Mouse (Mus musculus) MEL (cell line): ENCODE data around the gene Gm4302. TPM values are rescaled to one million over a fixed set of nuclear protein-coding genes. Genes with fewer than 3 reads are reported as not detected.
"Not testable (repeated sequence)": the region's sequence is repeated elsewhere in the genome, so short reads cannot be mapped to it uniquely, and the experiment has no call there.

ENCODE experiments used
- DNase-seq: peaks from one replicate; pipeline ENCODE4 v3.0.0; 2011; ENCODE audit warnings: low read depth, low spot score
- H3K27ac ChIP-seq: 2 replicates; pipeline ENCODE4 v1.5.1; 2012; ENCODE audit warnings: low read depth, mild to moderate bottlenecking, control low read depth, low read length, moderate library complexity; ENCODE audit not compliant: control insufficient read depth
- H3K27me3 ChIP-seq, 2 experiments: fragments of 150-350 bp in 1 of 2; sonication (generic) in 1 of 2; 2 replicates each; pipeline ENCODE4 v1.6.1; 2012; ENCODE audit warnings: low read length in 2 of 2, mild to moderate bottlenecking in 2 of 2, improper control_type of control experiment in 1 of 2, moderate library complexity in 1 of 2; ENCODE audit not compliant: insufficient read depth in 2 of 2, control insufficient read depth in 1 of 2
- H3K36me3 ChIP-seq, 2 experiments: 2 replicates each; pipeline ENCODE4 v1.6.1; 2012 to 2014; ENCODE audit warnings: low read length in 2 of 2, improper control_type of control experiment in 1 of 2, inconsistent platforms in 1 of 2, mild to moderate bottlenecking in 1 of 2; ENCODE audit not compliant: insufficient read depth in 2 of 2, control insufficient read depth in 1 of 2
- H3K4me1 ChIP-seq, 2 experiments: fragments of 150-350 bp in 1 of 2; sonication (generic) in 1 of 2; 2 replicates each; pipeline ENCODE4 v1.6.1; 2012; ENCODE audit warnings: low read length in 2 of 2, improper control_type of control experiment in 1 of 2, mild to moderate bottlenecking in 1 of 2; ENCODE audit not compliant: insufficient read depth in 2 of 2, control insufficient read depth in 1 of 2
- H3K4me3 ChIP-seq, 2 experiments: fragments of 150-350 bp in 1 of 2; sonication (generic) in 1 of 2; 2 replicates each; pipeline ENCODE4 v1.5.1; 2012; ENCODE audit warnings: low read depth in 2 of 2, low read length in 2 of 2, mild to moderate bottlenecking in 2 of 2, moderate library complexity in 2 of 2, control low read depth in 1 of 2, improper control_type of control experiment in 1 of 2; ENCODE audit not compliant: control insufficient read depth in 1 of 2, insufficient read depth in 1 of 2
- H3K79me2 ChIP-seq: 2 replicates; pipeline ENCODE4 v1.6.1; 2012; ENCODE audit warnings: mild to moderate bottlenecking, low read length, moderate library complexity; ENCODE audit not compliant: control insufficient read depth, poor library complexity, insufficient read depth
- H3K9ac ChIP-seq: 2 replicates; pipeline ENCODE4 v1.6.1; 2012; ENCODE audit warnings: low read depth, mild to moderate bottlenecking, control low read depth, low read length, moderate library complexity; ENCODE audit not compliant: control insufficient read depth, poor library complexity, severe bottlenecking
- H3K9me3 ChIP-seq: fragments of 150-350 bp; sonication (generic); replicated peaks from 2 replicates; pipeline ENCODE4 v1.6.1; 2012; ENCODE audit warnings: mild to moderate bottlenecking, low read length, improper control_type of control experiment, moderate library complexity; ENCODE audit not compliant: insufficient read depth
- polyA plus RNA-seq, 2 experiments: library from polyadenylated mRNA; stranded (reverse) in 1 of 2; unstranded in 1 of 2; fragments of >175 nt in 1 of 2; fragments of >200 nt in 1 of 2; gene quantifications; 2 replicates each; pipeline versions ENCODE4 v1.2.1 to v1.2.4; 2012; ENCODE audit warnings: low replicate concordance in 2 of 2, low read depth in 1 of 2; ENCODE audit not compliant: insufficient read length in 2 of 2, insufficient read depth in 1 of 2, missing spikeins in 1 of 2
- total RNA-seq: library from RNA; depleted of rRNA; stranded (reverse); fragments of 300-350 nt; gene quantifications from 2 replicates; pipeline ENCODE4 v1.2.3, GENCODE M21; 2012; rRNA removed

The Gm4302 gene
- total and polyA plus RNA-seq, 3 experiments = not detected

DNA sequence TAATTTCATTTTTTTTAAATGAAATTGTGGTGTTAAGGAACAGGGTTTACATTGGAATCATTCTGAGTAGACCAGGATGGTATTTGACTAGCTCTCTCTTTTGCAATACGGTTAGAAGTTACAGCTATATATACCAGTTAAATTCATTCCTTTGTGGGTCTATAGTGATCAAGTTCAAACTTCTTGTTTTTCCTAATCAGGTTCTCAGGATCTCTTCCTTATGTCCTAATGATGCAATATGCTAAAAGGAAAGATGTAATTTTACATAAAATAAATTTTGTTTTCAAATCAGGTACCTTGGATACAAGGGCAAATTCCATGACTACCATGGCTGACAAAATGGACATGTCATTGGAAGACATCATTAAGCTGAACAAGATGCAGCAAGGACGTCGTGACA lies 10.2 kb downstream of the Gm4302 start, which contains the start of gene Gm4305:
TSS of gene Gm4305 (plus strand) at position 301 of the 400 bp plus-strand sequence.
- DNase-seq, H3K27ac ChIP-seq, H3K27me3 ChIP-seq, H3K9me3 ChIP-seq, H3K4me3 ChIP-seq, H3K79me2 ChIP-seq, H3K36me3 ChIP-seq, H3K9ac ChIP-seq, H3K4me1 ChIP-seq: not testable (repeated sequence)

DNA sequence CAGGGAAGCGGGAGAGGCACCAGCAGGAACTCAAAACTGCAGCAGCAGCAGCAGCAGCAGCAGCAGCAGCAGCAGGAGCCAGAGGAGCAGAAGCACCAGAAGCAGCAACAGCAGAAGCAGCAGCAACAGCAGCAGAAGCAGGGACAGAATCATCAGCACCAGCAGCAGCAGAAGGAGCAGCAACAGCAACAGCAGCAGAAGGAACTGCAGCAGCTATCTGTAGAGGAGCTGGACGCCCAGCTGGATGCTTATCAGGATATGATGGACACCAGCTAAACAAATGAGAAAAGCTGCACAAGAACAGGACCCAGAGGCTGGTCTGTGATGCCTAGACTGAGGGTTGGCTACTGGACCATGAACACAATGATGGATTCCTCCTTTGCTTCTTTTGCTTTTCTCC lies 16.2 kb downstream of the Gm4302 start:
- H3K4me3 ChIP-seq, H3K27ac ChIP-seq, DNase-seq: not testable (repeated sequence)

DNA sequence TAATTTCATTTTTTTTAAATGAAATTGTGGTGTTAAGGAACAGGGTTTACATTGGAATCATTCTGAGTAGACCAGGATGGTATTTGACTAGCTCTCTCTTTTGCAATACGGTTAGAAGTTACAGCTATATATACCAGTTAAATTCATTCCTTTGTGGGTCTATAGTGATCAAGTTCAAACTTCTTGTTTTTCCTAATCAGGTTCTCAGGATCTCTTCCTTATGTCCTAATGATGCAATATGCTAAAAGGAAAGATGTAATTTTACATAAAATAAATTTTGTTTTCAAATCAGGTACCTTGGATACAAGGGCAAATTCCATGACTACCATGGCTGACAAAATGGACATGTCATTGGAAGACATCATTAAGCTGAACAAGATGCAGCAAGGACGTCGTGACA lies 20.4 kb downstream of the Gm4302 start, which contains the start of gene Gm4307:
TSS of gene Gm4307 (plus strand) at position 301 of the 400 bp plus-strand sequence.
- H3K4me3 ChIP-seq, H3K9ac ChIP-seq, H3K79me2 ChIP-seq, H3K4me1 ChIP-seq, H3K36me3 ChIP-seq, DNase-seq, H3K9me3 ChIP-seq, H3K27me3 ChIP-seq, H3K27ac ChIP-seq: not testable (repeated sequence)

More for the DNA sequence above, 16.2 kb downstream of the Gm4302 start:
- not testable (repeated sequence) for H3K9ac ChIP-seq, H3K36me3 ChIP-seq, H3K79me2 ChIP-seq, H3K4me1 ChIP-seq, H3K27me3 ChIP-seq, H3K9me3 ChIP-seq

DNA sequence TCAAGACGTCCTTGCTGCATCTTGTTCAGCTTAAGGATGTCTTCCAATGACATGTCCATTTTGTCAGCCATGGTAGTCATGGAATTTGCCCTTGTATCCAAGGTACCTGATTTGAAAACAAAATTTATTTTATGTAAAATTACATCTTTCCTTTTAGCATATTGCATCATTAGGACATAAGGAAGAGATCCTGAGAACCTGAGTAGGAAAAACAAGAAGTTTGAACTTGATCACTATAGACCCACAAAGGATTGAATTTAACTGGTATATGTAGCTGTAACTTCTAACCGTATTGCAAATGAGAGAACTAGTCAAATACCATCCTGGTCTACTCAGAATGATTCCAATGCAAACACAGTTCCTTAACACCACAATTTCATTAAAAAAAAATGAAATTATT lies 41.8 kb downstream of the Gm4302 start, which contains the start of gene Gm4312:
TSS of gene Gm4312 (minus strand) at position 101 of the 400 bp plus-strand sequence.
- not testable (repeated sequence) for H3K27ac ChIP-seq

More for the DNA sequence above, 41.8 kb downstream of the Gm4302 start, which contains the start of gene Gm4312:
- H3K36me3 ChIP-seq, H3K4me3 ChIP-seq, H3K79me2 ChIP-seq, H3K4me1 ChIP-seq, H3K9me3 ChIP-seq, DNase-seq, H3K9ac ChIP-seq, H3K27me3 ChIP-seq: not testable (repeated sequence)

Other genes with a start within 250 kb of the Gm4302 start
- gene Gm4301, start 5.2 kb upstream of the Gm4302 start, total RNA-seq = not detected in 2 replicates
- gene Gm4301, start 5.2 kb upstream of the Gm4302 start, polyA plus RNA-seq = not detected
- not detected in 2 replicates for gene Gm4303, start 5.1 kb downstream of the Gm4302 start, total RNA-seq
- not detected for gene Gm4303, start 5.1 kb downstream of the Gm4302 start, polyA plus RNA-seq
- not detected in 2 replicates for gene Gm4305, start 10.3 kb downstream of the Gm4302 start, total RNA-seq
- not detected for gene Gm4305, start 10.3 kb downstream of the Gm4302 start, polyA plus RNA-seq
- not detected in 2 replicates for gene Gm4307, start 20.5 kb downstream of the Gm4302 start, total RNA-seq
- gene Gm4307, start 20.5 kb downstream of the Gm4302 start, polyA plus RNA-seq = not detected
- gene Gm4312, start 41.7 kb downstream of the Gm4302 start, total RNA-seq = not detected in 2 replicates
- gene Gm4312, start 41.7 kb downstream of the Gm4302 start, polyA plus RNA-seq = not detected
- 6.7 and 8.9 TPM in 2 replicates for gene Tmtc3, start 146.5 kb downstream of the Gm4302 start, total RNA-seq
- 1 to 10 TPM in 1 of 2 experiments, not detected in 1; 7.5 TPM for gene Tmtc3, start 146.5 kb downstream of the Gm4302 start, polyA plus RNA-seq
- gene Cep290, start 146.7 kb downstream of the Gm4302 start, total RNA-seq = 5.2 and 5.5 TPM in 2 replicates
- gene Cep290, start 146.7 kb downstream of the Gm4302 start, polyA plus RNA-seq = 1 to 10 TPM in 1 of 2 experiments, not detected in 1; 3.8 TPM
- gene 4930430F08Rik, start 249.6 kb downstream of the Gm4302 start, total RNA-seq = 21.3 and 22.7 TPM in 2 replicates
- 10 to 100 TPM in 1 of 2 experiments, not detected in 1; 10.5 TPM for gene 4930430F08Rik, start 249.6 kb downstream of the Gm4302 start, polyA plus RNA-seq
- not detected in 2 replicates for gene 1700017N19Rik, start 249.6 kb downstream of the Gm4302 start, total RNA-seq
- gene 1700017N19Rik, start 249.6 kb downstream of the Gm4302 start, polyA plus RNA-seq = not detected